Mouse (Mus musculus) lung, postnatal 25 days (tissue): ENCODE measurements around the gene H3f3a.

Source experiments
- DNase-seq: peaks from one replicate; pipeline ENCODE4 v3.0.0; 2022; ENCODE audit warnings: low spot score

Gene H3f3a

DNA sequence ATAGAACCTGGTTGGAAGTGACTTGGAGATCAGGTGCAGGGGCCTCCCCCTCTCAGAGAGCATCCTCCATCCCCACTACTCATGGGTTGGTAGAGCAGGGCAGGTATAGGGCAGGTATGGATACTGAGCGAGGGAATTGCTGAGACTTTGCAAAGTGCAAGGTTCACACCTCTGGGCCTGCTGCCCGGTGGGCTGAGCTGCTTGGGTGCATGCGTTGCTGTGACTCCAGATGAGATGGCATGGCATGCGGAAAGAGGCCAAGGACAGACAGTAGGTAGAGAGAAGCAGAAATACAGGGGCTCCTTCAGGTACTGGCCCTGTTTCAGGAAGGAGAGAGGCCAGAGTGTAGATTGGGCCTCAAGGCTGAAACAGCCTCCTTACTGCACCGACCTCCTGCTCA, 32.5 kb downstream of the H3f3a start:
- DNase-seq: no peak

- DNase-seq: no peak
These were observed 33.5 kb downstream of the H3f3a start for GRCm38 (mm10) chr1:180780291-180780690.

DNA sequence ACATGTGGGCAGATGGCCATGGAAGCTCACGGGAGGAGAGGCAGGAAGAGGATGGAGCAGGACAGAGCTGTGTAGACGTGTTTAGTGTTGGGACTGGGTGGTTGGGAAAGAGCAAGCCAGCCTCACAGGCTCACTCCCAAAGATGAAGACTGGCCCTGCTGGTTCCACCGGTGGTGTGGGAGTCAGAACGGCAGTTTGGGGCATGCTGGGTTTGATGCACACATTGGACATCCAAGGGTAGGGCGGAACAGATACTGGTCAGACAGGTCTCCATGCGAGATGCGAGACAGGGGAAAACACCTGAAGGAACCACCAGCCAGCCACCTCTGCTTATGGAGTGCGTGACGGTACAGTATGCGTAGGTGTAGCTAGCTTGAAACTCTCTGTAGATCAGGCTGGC, 34.8 kb downstream of the H3f3a start:
- DNase-seq: no peak

- no peak for DNase-seq
These were observed 35.4 kb downstream of the H3f3a start for GRCm38 (mm10) chr1:180778403-180778754.

DNA sequence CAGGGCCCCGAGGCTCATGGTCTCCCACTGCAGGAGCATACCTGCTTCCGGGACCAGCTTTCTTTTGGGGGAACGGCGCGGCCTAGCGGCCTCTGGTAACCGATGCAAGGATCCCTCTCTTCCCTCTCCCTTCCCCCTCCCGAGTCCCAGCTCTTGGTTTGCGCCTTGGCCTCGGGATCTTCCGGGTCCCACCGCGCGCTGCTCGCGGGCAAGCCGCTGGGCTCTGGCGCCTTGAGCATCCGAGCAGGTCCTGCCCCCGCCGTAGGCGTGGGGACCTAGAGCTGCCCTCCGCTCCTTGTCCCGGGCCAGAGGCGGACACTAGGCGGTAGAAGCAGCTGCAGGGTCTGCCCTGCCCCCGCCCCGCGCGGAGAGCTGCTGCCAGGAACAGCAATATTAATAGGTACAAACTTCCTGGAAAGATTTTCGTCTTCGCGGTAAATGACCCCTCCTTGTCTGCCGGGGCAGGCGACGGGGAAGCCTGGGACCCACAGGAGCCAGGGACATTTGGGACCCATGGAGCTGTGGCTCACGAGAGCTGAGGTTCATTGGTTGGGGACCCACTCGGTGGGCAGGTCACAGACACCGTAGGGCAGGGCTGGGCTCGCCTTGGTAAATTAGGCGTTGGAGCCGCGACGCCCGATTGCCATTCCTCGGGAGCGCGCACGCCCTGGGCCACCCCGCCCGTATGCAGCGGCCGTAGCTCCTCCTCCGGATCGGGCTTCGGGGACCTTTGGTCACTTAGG, 35.9 kb downstream of the H3f3a start:
- DNase-seq: peak; percentile 89

- DNase-seq: no peak
These were observed 36.5 kb downstream of the H3f3a start for GRCm38 (mm10) chr1:180777289-180777659.

DNA sequence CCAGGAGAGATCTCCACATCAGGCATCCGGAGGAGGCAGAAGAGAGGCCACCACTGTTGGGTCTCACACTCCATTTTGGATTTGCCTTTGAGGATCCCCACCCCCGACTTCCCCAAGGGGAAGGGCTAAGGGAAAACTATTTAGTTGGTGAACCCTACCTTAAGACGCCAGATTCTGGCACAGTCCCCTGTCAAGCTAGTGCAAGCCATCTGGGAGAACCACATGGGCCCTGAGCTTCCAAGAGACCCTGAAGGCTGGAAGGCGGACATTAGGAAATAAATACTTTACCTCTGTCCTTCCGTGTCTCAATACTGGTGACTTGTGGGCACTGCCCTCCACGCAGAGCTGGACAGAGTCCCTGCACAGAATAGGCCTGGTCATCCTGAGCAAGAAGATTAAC, 37.2 kb downstream of the H3f3a start:
- DNase-seq: no peak

DNA sequence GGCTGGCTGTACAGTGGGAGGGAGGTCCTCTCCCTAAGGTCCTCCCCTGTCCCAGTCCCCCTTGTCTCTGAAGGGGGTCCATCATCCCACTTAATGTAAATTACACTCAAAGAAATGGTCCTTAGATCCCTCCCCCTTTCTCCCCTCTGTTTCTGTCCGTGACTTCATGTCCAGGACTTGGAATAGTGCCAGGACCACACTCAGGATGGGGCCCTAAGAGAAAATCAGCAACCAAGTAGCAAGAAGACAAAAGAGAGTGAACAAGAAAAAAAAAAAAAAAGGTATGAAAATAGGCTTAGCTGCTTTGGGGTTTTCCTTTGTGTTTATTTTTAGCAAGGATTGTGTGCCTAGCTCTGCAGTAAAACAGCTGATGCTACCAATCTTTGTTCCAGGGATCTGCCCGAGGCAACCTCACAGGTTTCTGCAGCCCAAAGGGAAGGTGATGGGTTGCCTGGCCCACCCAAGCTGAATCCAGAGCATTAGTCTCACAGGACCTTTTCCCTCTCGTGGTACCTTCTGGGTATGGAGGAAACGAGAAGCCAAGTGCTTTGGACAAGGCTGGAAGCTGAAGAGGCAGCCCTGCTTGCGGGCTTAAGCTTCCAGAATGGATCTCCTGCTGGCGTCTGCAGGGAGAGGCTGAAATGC, 37.8 kb downstream of the H3f3a start:
- DNase-seq: no peak

DNA sequence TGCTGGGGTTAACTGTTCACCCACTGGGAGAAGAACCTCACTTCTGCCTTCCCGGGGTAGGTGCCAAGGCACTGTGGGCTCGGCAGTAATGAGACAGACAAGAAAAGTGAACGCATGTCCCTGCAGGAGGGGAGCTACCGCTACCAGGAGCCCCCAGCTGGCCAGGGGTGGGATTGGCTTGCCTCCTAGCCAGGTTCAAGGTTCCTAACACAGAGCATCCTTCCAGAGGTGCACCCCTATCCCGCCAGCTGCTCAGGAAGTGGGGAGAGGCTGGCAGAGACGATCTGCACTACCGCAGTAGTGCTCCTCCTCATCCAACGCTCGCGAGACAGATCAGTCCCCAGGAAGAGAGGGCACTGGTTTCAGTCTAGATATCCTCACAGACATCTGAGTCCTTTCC, 38.4 kb downstream of the H3f3a start:
- DNase-seq: no peak

GRCm38 (mm10) chr1:180774664-180775063, 39.1 kb downstream of the H3f3a start:
- DNase-seq: no peak

- no peak for DNase-seq
These were observed 41.5 kb downstream of the H3f3a start for GRCm38 (mm10) chr1:180772291-180772690.

GRCm38 (mm10) chr1:180771722-180772121, 42.0 kb downstream of the H3f3a start:
- DNase-seq: no peak

DNA sequence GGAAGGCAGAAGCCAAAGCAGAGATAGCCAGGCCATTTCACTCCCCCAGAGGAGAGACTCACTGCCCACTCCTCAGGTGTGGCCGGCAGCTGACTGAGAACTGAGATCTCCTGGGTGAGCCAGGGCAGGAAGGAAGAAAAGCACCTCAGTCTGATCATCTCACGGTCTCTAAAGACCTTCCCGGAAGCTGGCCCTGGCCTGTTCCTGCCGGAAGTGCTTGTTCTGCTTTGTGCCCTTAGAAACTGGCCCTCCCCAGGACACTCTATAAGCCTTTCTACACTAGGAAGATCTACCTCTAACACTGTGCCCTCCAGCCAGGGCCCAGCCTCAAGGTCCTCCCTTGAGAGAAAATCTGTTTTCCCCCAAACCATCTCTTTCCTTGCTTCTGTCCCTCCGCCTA, 42.4 kb downstream of the H3f3a start:
- DNase-seq: no peak

DNA sequence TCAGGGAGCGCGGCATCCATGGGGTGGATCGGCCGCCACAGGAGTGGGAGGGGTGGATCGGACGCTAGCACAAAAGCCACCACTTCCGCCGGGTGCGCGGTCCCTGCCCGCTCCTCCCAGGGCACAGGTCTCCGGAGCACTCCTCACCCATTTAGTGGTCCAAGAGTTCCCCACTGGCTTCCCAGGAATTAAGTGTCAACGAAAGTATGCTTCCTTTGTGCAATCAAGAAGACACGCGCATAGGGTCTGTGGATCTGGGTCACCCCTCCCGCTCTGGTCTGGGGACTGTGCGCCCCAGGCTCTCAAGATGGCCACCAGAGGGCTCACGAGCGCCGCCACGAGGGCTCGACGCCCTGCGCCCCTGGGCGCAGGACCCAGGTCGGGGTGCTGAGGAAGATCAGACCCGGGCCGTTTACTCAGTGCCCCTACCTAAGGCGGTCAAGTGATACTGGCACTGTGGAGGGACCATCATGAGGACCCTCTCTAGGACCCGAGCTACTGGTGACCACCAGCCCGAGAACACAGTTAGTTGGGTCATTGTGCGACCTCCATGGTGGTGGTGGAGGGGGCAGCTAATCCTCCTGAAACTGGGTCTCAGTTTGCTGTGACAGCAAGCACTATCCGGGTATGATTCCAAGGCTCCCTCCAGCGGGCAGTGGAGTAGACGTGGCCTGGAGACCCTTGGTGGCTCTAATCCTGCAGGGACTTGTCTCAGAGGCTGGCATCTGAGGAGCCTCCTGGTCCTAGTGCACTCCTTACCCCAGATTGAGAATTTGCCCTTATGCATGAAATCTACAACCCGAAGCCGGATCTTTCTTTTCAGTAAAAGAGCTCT, 45.2 kb downstream of the H3f3a start:
- DNase-seq: peak; percentile 70

DNA sequence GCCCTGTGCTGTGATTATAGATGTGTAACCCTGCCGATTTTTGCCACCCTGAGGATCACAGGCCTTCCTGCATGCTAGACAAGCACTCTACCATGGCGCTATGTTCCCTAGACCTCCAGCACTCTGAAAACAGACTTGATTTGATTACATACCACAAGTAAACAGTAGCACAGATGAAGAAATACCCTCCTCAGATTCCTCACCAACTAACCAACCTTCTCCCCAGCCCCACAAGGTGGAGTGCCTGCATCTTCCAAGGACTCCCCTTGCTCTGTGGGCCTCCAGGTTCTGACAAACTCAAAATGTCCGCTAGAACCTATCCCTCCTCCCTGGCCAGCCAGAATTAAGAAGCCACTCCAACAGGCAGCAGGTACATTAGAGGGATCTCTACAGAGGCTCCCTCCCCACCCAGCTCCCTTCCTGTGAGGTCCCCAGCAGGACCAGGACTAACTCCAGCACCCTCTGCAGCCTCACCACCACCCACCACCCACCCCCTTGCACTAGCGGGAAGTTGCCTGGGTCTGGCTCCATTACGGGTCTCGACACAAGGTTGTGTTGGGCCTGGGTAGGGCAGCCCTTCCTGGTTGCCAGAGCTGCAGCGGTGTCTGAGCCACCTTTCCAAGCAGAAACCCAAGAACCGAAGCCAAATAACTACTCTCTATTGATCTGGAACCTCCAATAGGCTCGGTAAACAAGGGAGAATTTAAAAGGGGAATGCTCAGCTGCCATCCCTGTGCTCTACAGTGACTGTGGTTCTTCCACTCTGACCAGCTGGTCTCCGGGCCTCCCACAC, 46.0 kb downstream of the H3f3a start:
- no peak for DNase-seq

GRCm38 (mm10) chr1:180766557-180766956, 47.2 kb downstream of the H3f3a start:
- peak; percentile 37 for DNase-seq

GRCm38 (mm10) chr1:180765393-180765792, 48.4 kb downstream of the H3f3a start:
- no peak for DNase-seq

GRCm38 (mm10) chr1:180763828-180764227, 49.9 kb downstream of the H3f3a start:
- DNase-seq: peak; percentile 89

DNA sequence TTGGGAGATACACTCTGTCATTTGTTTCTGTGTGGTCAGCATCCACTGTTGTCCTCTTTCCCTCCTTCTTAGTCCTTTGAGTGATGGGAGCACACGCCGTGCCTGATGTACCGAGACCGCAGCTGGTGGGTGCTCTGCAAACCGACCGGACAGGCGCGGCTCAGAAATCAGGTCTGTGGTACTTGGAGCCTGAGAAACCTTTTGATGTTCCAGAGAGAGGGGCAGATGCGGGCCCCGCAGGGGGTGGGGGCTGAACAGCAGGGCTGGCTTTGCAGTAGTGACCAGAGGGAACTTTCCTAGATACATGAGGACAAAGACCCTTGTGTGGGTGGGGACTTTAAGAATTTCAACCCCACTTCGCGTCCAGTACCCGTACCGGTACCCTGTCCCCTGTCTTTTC, 50.4 kb downstream of the H3f3a start:
- no peak for DNase-seq

DNA sequence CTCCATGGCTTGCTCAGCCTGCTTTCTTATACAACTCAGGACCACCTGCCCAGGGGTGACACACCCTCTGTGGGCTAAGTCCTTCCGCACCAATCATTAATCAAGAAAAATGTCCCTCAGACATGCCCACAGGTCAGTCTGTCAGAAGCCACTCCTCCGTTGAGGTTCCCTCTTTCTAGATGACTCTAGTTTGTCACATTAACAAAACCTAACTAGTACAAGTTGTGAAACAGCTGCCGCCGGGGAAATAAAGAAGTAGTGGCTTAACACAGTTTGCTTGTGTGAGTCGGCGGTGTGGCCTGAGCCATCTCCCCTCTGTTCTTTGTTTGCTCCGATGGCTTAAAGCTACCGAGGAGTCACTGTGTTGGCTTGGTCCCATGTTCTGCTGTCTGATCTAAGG, 51.1 kb downstream of the H3f3a start:
- DNase-seq: peak; percentile 27

DNA sequence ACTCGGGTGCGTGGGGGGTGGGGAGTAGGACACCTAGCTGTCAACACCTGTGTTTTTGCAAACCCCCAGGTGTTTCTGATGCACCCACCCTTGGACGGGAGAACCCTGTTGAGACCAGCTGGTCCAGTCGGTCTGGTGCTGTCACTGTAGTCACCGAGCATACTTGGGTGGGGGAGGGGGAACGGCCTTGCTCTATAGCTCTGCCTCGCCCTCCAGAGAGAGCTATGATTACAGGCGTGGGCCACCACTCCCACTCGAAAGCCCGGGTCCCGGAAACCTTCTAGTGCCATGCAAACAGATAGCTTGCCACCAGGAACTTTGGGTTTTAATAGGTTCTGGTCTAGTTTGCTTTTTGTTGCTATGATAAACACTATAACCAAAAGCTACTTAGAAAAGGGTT, 51.6 kb downstream of the H3f3a start:
- DNase-seq: peak; percentile 26

DNA sequence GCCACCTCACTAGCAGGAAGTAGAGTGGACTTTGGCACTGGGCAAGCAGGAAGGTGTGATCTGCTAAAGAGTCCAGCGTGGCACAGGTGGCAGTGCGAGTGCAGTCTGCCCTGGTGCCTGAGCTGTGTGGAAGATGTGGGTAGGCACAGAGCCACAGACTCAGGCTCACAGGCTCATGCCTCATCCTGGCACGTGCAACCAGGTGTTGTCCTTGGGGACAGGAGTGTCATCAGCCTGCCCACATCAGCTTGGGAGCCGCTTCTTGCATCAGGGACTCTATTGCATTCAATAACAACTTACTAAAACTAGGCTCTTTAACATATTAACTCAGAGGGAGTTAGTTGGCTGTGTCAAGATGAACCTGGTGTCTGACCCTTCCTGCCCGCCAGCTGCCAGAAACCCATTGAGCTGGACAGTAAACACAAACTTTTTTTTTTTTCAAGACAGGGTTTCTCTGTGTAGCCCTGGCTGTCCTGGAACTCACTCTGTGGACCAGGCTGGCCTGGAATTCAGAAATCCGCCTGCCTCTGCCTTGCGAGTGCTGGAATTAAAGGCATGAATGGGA, 55.7 kb downstream of the H3f3a start:
- no peak for DNase-seq
